Mouse (Mus musculus): ENCODE data around the gene Mmel1.

- no peak for TF ChIP-seq CTCF (IDR thresholded peaks at IDR 0.05; ENCODE audit: extremely low read depth, insufficient read depth, insufficient read length, insufficient replicate concordance)
- TF ChIP-seq POLR2A (IDR thresholded peaks at IDR 0.05; ENCODE audit: low read depth, low read length), result no peak
Observed at GRCm38 (mm10) chr4:154913845-154914244, 44.5 kb downstream of the Mmel1 start.

Data from spleen, adult 2 months (tissue).